Mouse (Mus musculus) neural tube, embryonic 13.5 days (tissue): ENCODE measurements around the gene Uimc1. TPM values are rescaled to one million over a fixed set of nuclear protein-coding genes. Genes with fewer than 3 reads are reported as not detected.

ENCODE experiments used
- ATAC-seq: fragments of 200-750 bp; cut with Nextera tagmentation; 2 replicates; pipeline ENCODE4 v1.8.0; 2017; ENCODE audit warnings: low read depth, mild to moderate bottlenecking, moderate TSS enrichment, moderate library complexity
- H3K27ac ChIP-seq: fragments of 300-500 bp; sonication (generic); replicated peaks from 2 replicates; pipeline ENCODE4 v1.5.1; 2015; ENCODE audit warnings: moderate library complexity, mild to moderate bottlenecking, inconsistent platforms
- H3K27me3 ChIP-seq: fragments of 300-500 bp; sonication (generic); 2 replicates; pipeline ENCODE4 v1.6.1; 2015; ENCODE audit warnings: mild to moderate bottlenecking, inconsistent platforms
- H3K36me3 ChIP-seq: fragments of 300-500 bp; sonication (generic); 2 replicates; pipeline ENCODE4 v1.6.1; 2015; ENCODE audit warnings: mild to moderate bottlenecking, inconsistent platforms
- H3K4me1 ChIP-seq: fragments of 300-500 bp; sonication (generic); replicated peaks from 2 replicates; pipeline ENCODE4 v1.6.1; 2015; ENCODE audit warnings: inconsistent platforms
- H3K4me2 ChIP-seq: fragments of 300-500 bp; sonication (generic); 2 replicates; pipeline ENCODE4 v1.6.1; 2015; ENCODE audit warnings: inconsistent platforms, mild to moderate bottlenecking, moderate library complexity
- H3K4me3 ChIP-seq: fragments of 300-500 bp; sonication (generic); 2 replicates; pipeline ENCODE4 v1.5.1; 2015; ENCODE audit warnings: mild to moderate bottlenecking, inconsistent platforms
- H3K9ac ChIP-seq: fragments of 300-500 bp; sonication (generic); 2 replicates; pipeline ENCODE4 v1.6.1; 2015; ENCODE audit warnings: moderate library complexity, mild to moderate bottlenecking, inconsistent platforms
- H3K9me3 ChIP-seq: fragments of 300-500 bp; sonication (generic); 2 replicates; pipeline ENCODE4 v1.6.1; 2016; ENCODE audit warnings: inconsistent platforms
- WGBS: fragments of 180-500 bp; shearing (Covaris S2); methylation state at CpG from one replicate; pipeline ENCODE4 v1.1.7; 2015; 5-methylcytosine and 5-hydroxymethylcytosine counted together
- polyA plus RNA-seq: library from polyadenylated mRNA; unstranded; fragments of >200 nt; fragmentation: Nextera tagmentation; extraction: Ambion mirVana; gene quantifications from 2 replicates; pipeline ENCODE4 v1.2.1, GENCODE M21; 2015

The Uimc1 gene
- polyA plus RNA-seq, 1 experiment from 2014 or later, result 17.1 TPM

DNA sequence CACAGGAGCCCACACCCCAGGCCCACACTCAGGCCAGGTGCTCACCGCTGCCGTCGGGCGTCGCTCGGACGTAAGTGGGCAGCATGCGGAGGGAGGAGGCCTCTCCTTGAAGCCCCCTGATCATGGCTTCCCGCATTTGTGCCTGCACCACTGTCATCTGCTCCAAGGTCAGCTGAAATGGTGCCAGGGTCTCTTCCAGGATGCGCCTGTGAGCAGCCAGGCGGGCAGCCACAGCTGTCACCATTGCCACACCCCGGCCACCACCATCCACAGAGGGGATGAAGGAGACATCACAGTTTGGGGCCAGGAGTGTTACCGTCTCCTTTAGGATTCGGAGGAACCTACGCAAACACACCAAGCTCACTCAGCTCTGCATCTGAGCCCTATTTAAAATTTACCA is 89.0 kb downstream of the Uimc1 start:
- Histone ChIP-seq H3K36me3 (no peaks in the 10 kb centered on the region), H3K4me1 (peaks cover 33% of the 10 kb centered on the region), H3K4me3 (no peak overlapping the region), H3K9me3 (no peaks in the 10 kb centered on the region), H3K4me2 (no peak overlapping the region), H3K27me3 (peaks cover 29% of the 10 kb centered on the region), H3K27ac (no peak overlapping the region), H3K9ac (no peak overlapping the region)
- 88% methylated on average over 15 of the region's 15 CpGs for WGBS
- no peak for ATAC-seq

- H3K4me3 ChIP-seq, result no peak overlapping the region
- no peak overlapping the region for H3K27ac ChIP-seq
- H3K4me2 ChIP-seq, result no peak overlapping the region
- H3K4me1 ChIP-seq, result peaks cover 43% of the 10 kb centered on the region
- no peaks in the 10 kb centered on the region for H3K9me3 ChIP-seq
- peaks cover 7% of the 10 kb centered on the region; the same call in 1 of the 2 replicates for H3K36me3 ChIP-seq
- H3K27me3 ChIP-seq, result peaks cover 34% of the 10 kb centered on the region
- WGBS, result 23% methylated on average over 6 of the region's 6 CpGs
- H3K9ac ChIP-seq, result no peak overlapping the region
- ATAC-seq, result peak; percentile 32; the same call in 1 of the 2 replicates
Measured at GRCm38 (mm10) chr13:55008589-55008988, 91.5 kb downstream of the Uimc1 start.

- Histone ChIP-seq H3K27me3 (peaks cover 33% of the 10 kb centered on the region), H3K9me3 (no peaks in the 10 kb centered on the region), H3K4me3 (no peak overlapping the region), H3K9ac (no peak overlapping the region), H3K27ac (no peak overlapping the region), H3K4me1 (peaks cover 34% of the 10 kb centered on the region), H3K4me2 (no peak overlapping the region), H3K36me3 (peaks cover 9% of the 10 kb centered on the region; the same call in 1 of the 2 replicates)
- ATAC-seq, result no peak
- WGBS, result 67% methylated on average over 7 of the region's 7 CpGs
Measured at GRCm38 (mm10) chr13:55006415-55006742, 93.7 kb downstream of the Uimc1 start.

DNA sequence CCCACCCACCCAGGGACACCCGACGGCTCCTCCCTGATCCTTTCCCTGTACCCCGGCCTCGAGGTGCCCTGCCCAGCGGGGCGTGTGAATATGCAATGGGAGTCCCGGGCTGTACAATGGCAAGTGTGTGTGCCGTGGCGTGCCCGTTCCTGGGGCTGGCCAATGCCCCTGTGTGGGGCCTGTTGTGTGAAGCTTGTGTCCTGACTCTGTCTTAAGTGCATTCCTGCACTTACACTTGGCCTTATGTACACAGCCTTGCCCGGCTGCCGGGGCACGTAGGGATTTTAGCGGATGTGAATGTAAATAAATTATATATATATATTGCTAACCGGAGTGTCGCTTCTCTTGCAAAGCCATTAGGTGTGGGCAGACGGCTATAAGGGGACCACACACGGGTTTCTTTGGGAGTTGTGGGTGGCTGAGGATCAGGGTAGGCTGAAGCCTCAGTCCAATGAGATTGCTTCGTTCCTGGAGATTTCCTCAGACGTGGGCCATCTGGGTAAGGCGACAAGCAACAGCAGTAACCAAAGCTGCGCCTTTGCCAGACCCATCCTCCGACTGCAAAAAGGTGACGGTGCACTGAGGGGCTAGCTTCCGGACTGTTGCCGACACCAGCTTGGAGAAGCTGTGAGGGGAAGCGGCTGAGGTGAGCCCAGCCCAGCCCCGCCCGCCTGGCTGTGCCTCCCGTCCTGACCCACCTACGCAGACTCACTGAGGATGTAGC is 94.2 kb downstream of the Uimc1 start:
- H3K27ac ChIP-seq, result no peak overlapping the region
- H3K27me3 ChIP-seq, result peaks cover 34% of the 10 kb centered on the region
- no peaks in the 10 kb centered on the region for H3K9me3 ChIP-seq
- WGBS, result 63% methylated on average over 31 of the region's 31 CpGs
- H3K4me2 ChIP-seq, result no peak overlapping the region
- no peak overlapping the region for H3K9ac ChIP-seq
- no peak overlapping the region for H3K4me3 ChIP-seq
- peaks cover 34% of the 10 kb centered on the region for H3K4me1 ChIP-seq
- 0 out of 2 replicates have a peak, but pooled peaks have one; percentile 25 for ATAC-seq
- H3K36me3 ChIP-seq, result peaks cover 9% of the 10 kb centered on the region; the same call in 1 of the 2 replicates

- H3K27me3 ChIP-seq, result peaks cover 34% of the 10 kb centered on the region
- no peak overlapping the region for H3K4me3 ChIP-seq
- H3K27ac ChIP-seq, result no peak overlapping the region
- peak overlapping the region; percentile 31; the same call in 1 of the 2 replicates for H3K9ac ChIP-seq
- peaks cover 34% of the 10 kb centered on the region for H3K4me1 ChIP-seq
- 82% methylated on average over 11 of the region's 11 CpGs for WGBS
- no peak for ATAC-seq
- H3K4me2 ChIP-seq, result no peak overlapping the region
- H3K9me3 ChIP-seq, result no peaks in the 10 kb centered on the region
- H3K36me3 ChIP-seq, result peaks cover 11% of the 10 kb centered on the region; the same call in 1 of the 2 replicates
Measured at GRCm38 (mm10) chr13:55004646-55005045, 95.5 kb downstream of the Uimc1 start.

- 86% methylated on average over 10 of the region's 10 CpGs for WGBS
- no peak overlapping the region for H3K4me2 ChIP-seq
- no peak overlapping the region for H3K4me3 ChIP-seq
- H3K4me1 ChIP-seq, result peaks cover 27% of the 10 kb centered on the region
- peaks cover 50% of the 10 kb centered on the region for H3K27me3 ChIP-seq
- peaks cover 16% of the 10 kb centered on the region; the same call in 1 of the 2 replicates for H3K36me3 ChIP-seq
- H3K9ac ChIP-seq, result no peak overlapping the region
- H3K9me3 ChIP-seq, result no peaks in the 10 kb centered on the region
- no peak for ATAC-seq
- H3K27ac ChIP-seq, result no peak overlapping the region
Measured at GRCm38 (mm10) chr13:55002090-55002489, 98.0 kb downstream of the Uimc1 start.

DNA sequence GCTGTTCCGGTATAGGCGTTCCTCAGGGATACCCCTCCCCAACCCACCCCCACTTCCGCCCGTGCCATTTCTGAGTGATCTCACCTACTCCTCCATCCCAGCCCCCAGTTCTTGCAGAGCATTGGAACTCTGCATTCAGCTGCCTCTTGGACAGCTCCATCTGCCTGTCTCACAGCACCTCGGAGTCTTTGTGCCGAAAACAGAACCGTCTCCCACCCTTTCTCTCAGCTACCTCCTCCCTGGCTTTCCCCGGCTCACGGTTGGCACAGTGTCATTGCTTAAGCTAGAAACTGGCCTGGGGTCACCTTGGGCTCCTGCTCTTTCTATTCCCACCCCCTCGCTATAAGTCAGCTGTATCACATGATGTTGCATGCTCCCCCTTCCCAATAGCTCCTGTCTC is 99.7 kb downstream of the Uimc1 start:
- Histone ChIP-seq H3K36me3 (peaks cover 16% of the 10 kb centered on the region; the same call in 1 of the 2 replicates), H3K27me3 (peaks cover 50% of the 10 kb centered on the region), H3K9ac (no peak overlapping the region), H3K9me3 (no peaks in the 10 kb centered on the region), H3K4me2 (no peak overlapping the region), H3K27ac (no peak overlapping the region), H3K4me3 (no peak overlapping the region), H3K4me1 (peaks cover 19% of the 10 kb centered on the region)
- ATAC-seq, result no peak
- 87% methylated on average over 10 of the region's 10 CpGs for WGBS

DNA sequence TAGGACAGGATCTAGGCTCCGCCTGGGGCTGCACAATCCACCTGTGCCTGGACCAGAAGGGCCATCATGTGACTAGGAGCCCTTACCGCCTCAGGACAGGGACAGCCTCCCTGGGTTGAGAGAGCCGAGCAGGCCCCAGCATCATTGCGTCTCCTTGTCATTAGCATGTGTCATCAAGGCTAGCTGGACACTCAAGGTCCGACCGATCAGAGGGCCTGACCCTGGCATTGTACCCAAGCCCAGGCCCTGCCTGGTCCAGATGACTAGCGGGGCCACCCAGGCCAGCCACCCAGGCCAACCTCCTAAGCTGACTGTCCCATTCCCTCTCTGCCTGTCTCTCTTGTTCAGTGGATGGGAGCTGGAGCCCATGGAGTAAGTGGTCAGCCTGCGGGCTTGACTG is 102.5 kb downstream of the Uimc1 start:
- Histone ChIP-seq H3K4me2 (no peak overlapping the region), H3K4me3 (no peak overlapping the region), H3K4me1 (peaks cover 37% of the 10 kb centered on the region), H3K9me3 (no peaks in the 10 kb centered on the region), H3K27ac (no peak overlapping the region), H3K27me3 (peaks cover 40% of the 10 kb centered on the region), H3K9ac (no peak overlapping the region), H3K36me3 (0 out of 2 replicates have a peak, but pooled peaks cover 7% of the 10 kb centered on the region)
- 84% methylated on average over 8 of the region's 8 CpGs for WGBS
- no peak for ATAC-seq

DNA sequence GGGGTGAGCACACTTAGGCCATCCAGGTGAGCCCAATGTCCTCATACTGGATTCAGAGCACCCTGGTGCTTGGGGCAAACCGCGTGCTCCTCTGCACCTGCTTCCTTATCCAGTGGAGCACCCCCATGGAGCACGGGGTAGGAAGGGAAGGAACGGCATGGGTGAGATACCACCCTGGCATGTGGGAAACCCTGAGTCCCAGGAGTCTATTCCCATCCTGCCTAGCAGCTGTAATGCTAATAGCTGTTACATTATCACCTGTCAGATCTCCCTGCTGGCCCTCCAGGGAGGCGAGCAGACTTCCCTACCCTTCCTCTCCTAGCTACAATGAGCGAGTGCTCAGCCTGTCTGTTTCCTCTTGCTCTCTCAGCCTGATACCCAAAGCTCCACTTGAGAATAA is 104.9 kb downstream of the Uimc1 start:
- Histone ChIP-seq H3K4me1 (peaks cover 38% of the 10 kb centered on the region), H3K27me3 (peaks cover 42% of the 10 kb centered on the region), H3K9me3 (no peaks in the 10 kb centered on the region), H3K4me2 (no peak overlapping the region), H3K27ac (peak overlapping the region; percentile 67), H3K36me3 (peaks cover 12% of the 10 kb centered on the region; the same call in 1 of the 2 replicates), H3K4me3 (no peak overlapping the region), H3K9ac (no peak overlapping the region)
- WGBS, result 51% methylated on average over 6 of the region's 6 CpGs
- 0 out of 2 replicates have a peak, but pooled peaks have one; percentile 7 for ATAC-seq

- peaks cover 39% of the 10 kb centered on the region for H3K27me3 ChIP-seq
- H3K27ac ChIP-seq, result peak overlapping the region; percentile 67
- 7% methylated on average over 4 of the region's 4 CpGs for WGBS
- peaks cover 38% of the 10 kb centered on the region for H3K4me1 ChIP-seq
- no peak overlapping the region for H3K9ac ChIP-seq
- 0 out of 2 replicates have a peak overlapping the region, but pooled peaks have one; percentile 1 for H3K4me2 ChIP-seq
- H3K4me3 ChIP-seq, result no peak overlapping the region
- peak; percentile 12 for ATAC-seq
- H3K9me3 ChIP-seq, result no peaks in the 10 kb centered on the region
- peaks cover 9% of the 10 kb centered on the region; the same call in 1 of the 2 replicates for H3K36me3 ChIP-seq
Measured at GRCm38 (mm10) chr13:54994576-54994975, 105.5 kb downstream of the Uimc1 start.

DNA sequence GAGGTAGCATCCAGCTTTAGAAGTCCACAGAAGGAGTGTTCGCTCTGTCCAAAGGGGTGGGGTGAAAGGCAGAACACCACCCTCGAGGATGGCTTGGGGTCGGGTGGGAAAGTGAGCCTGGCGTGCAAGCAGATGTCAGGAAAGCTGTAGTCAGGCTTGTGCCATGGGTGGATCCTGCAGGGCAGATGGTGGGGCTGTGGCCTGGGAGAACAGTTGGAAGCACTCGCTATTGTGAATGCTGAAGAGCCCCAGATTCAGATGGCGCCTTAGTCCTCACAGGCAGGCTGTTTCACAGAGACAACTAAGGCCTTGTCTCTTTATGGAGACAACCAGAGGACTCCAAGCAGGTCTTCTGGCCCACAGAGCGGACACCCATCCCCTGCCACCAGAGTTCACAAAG is 107.9 kb downstream of the Uimc1 start:
- Histone ChIP-seq H3K4me2 (no peak overlapping the region), H3K9me3 (no peaks in the 10 kb centered on the region), H3K4me1 (peaks cover 53% of the 10 kb centered on the region), H3K9ac (no peak overlapping the region), H3K36me3 (peaks cover 5% of the 10 kb centered on the region; the same call in 1 of the 2 replicates), H3K4me3 (no peak overlapping the region), H3K27ac (no peak overlapping the region), H3K27me3 (peaks cover 24% of the 10 kb centered on the region)
- ATAC-seq, result no peak
- 72% methylated on average over 7 of the region's 7 CpGs for WGBS

DNA sequence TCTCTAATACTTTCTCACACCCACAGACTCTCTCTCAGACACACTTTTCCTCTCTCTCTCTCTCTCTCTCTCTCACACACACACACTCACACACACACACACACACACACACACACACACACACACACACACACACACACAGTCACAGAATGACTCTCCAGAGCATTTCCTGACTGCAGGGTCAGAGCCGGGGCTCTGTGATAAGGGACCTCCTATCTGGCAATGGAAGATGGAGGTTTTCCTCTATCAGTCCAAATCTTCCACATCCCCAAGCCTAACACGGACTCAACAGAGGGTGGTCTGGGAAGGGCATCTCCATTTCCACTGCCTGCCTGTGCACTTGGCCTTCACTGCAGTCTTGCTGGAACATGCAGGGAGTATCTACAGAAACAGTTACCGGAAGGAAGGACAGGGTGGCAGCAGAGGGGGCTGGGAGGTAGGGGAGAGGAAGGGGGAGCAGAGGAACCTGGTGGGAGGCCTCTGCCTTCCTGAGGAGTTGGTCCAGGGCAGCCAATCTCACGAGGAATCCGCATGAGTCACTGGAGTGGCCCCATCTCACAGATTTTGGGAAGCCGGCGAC is 111.8 kb downstream of the Uimc1 start:
- Histone ChIP-seq H3K9ac (peak overlapping the region; percentile 34), H3K4me3 (no peak overlapping the region), H3K36me3 (peaks cover 5% of the 10 kb centered on the region; the same call in 1 of the 2 replicates), H3K27me3 (peaks cover 41% of the 10 kb centered on the region), H3K27ac (no peak overlapping the region), H3K9me3 (no peaks in the 10 kb centered on the region), H3K4me2 (no peak overlapping the region), H3K4me1 (peaks cover 44% of the 10 kb centered on the region)
- WGBS, result 46% methylated on average over 7 of the region's 7 CpGs
- no peak for ATAC-seq
